Mouse (Mus musculus) hindbrain, embryonic 15.5 days (tissue): ENCODE measurements around the gene Synpo2. TPM values are rescaled to one million over a fixed set of nuclear protein-coding genes. Genes with fewer than 3 reads are reported as not detected.

Experiments
- ATAC-seq: fragments of 200-750 bp; cut with Nextera tagmentation; 2 replicates; pipeline ENCODE4 v1.8.0; 2017; ENCODE audit warnings: low read depth, moderate number of reproducible peaks, moderate TSS enrichment; ENCODE audit not compliant: low FRiP score
- H3K27ac ChIP-seq: fragments of 300-500 bp; sonication (generic); replicated peaks from 2 replicates; pipeline ENCODE4 v1.5.1; 2015; ENCODE audit warnings: mild to moderate bottlenecking, inconsistent platforms
- H3K27me3 ChIP-seq: fragments of 300-500 bp; sonication (generic); 2 replicates; pipeline ENCODE4 v1.6.1; 2015; ENCODE audit warnings: control low read depth, inconsistent platforms
- H3K36me3 ChIP-seq: fragments of 300-500 bp; sonication (generic); 2 replicates; pipeline ENCODE4 v1.6.1; 2015; ENCODE audit warnings: control low read depth, inconsistent platforms
- H3K4me1 ChIP-seq: fragments of 300-500 bp; sonication (generic); replicated peaks from 2 replicates; pipeline ENCODE4 v1.6.1; 2015; ENCODE audit warnings: control low read depth, inconsistent platforms
- H3K4me2 ChIP-seq: fragments of 300-500 bp; sonication (generic); 2 replicates; pipeline ENCODE4 v1.6.1; 2015; ENCODE audit warnings: moderate library complexity, mild to moderate bottlenecking, inconsistent platforms
- H3K4me3 ChIP-seq: fragments of 300-500 bp; sonication (generic); 2 replicates; pipeline ENCODE4 v1.5.1; 2015; ENCODE audit warnings: mild to moderate bottlenecking, inconsistent platforms
- H3K9ac ChIP-seq: fragments of 300-500 bp; sonication (generic); 2 replicates; pipeline ENCODE4 v1.6.1; 2015; ENCODE audit warnings: inconsistent platforms
- H3K9me3 ChIP-seq: fragments of 300-500 bp; sonication (generic); 2 replicates; pipeline ENCODE4 v1.6.1; 2016; ENCODE audit warnings: control low read depth, inconsistent platforms
- WGBS: fragments of 180-500 bp; shearing (Covaris S2); methylation state at CpG from one replicate; pipeline ENCODE4 v1.1.7; 2015; 5-methylcytosine and 5-hydroxymethylcytosine counted together
- polyA plus RNA-seq: library from polyadenylated mRNA; unstranded; fragments of >200 nt; fragmentation: Nextera tagmentation; extraction: Ambion mirVana; gene quantifications from 2 replicates; pipeline ENCODE4 v1.2.1, GENCODE M21; 2015

Gene Synpo2
- polyA plus RNA-seq, 1 experiment from 2014 or later = 0.97 TPM

- 77% methylated on average over 19 of the region's 19 CpGs for WGBS
- no peak overlapping the region for H3K9ac ChIP-seq
- ATAC-seq = no peak
- H3K4me2 ChIP-seq = no peak overlapping the region
- no peaks in the 10 kb centered on the region for H3K9me3 ChIP-seq
- no peaks in the 10 kb centered on the region for H3K4me1 ChIP-seq
- no peaks in the 10 kb centered on the region for H3K27me3 ChIP-seq
- H3K27ac ChIP-seq = no peak overlapping the region
- H3K4me3 ChIP-seq = no peak overlapping the region
- H3K36me3 ChIP-seq = no peaks in the 10 kb centered on the region
These were observed 59.3 kb downstream of the Synpo2 start for GRCm38 (mm10) chr3:123176366-123177334.

- H3K4me2 ChIP-seq = no peak overlapping the region
- no peak overlapping the region for H3K9ac ChIP-seq
- no peak overlapping the region for H3K4me3 ChIP-seq
- no peak for ATAC-seq
- H3K4me1 ChIP-seq = no peaks in the 10 kb centered on the region
- H3K9me3 ChIP-seq = no peaks in the 10 kb centered on the region
- no peak overlapping the region for H3K27ac ChIP-seq
- 94% methylated on average over 7 of the region's 7 CpGs for WGBS
- H3K36me3 ChIP-seq = no peaks in the 10 kb centered on the region
- no peaks in the 10 kb centered on the region for H3K27me3 ChIP-seq
These were observed 60.8 kb downstream of the Synpo2 start for GRCm38 (mm10) chr3:123175142-123175541.

GRCm38 (mm10) chr3:123174379-123174697 is 61.6 kb downstream of the Synpo2 start:
- no peak for ATAC-seq
- no peaks in the 10 kb centered on the region for H3K27me3 ChIP-seq
- H3K9ac ChIP-seq = no peak overlapping the region
- H3K4me2 ChIP-seq = no peak overlapping the region
- no peak overlapping the region for H3K27ac ChIP-seq
- H3K9me3 ChIP-seq = no peaks in the 10 kb centered on the region
- 95% methylated on average over 8 of the region's 8 CpGs for WGBS
- H3K36me3 ChIP-seq = no peaks in the 10 kb centered on the region
- no peak overlapping the region for H3K4me3 ChIP-seq
- H3K4me1 ChIP-seq = no peaks in the 10 kb centered on the region

GRCm38 (mm10) chr3:123173553-123174378 is 62.2 kb downstream of the Synpo2 start:
- Histone ChIP-seq H3K4me2 (no peak overlapping the region), H3K9ac (no peak overlapping the region), H3K36me3 (no peaks in the 10 kb centered on the region), H3K4me1 (no peaks in the 10 kb centered on the region), H3K4me3 (no peak overlapping the region), H3K27ac (no peak overlapping the region), H3K9me3 (no peaks in the 10 kb centered on the region), H3K27me3 (no peaks in the 10 kb centered on the region)
- no peak for ATAC-seq
- WGBS = 84% methylated on average over 21 of the region's 21 CpGs

- Histone ChIP-seq H3K27ac (no peak overlapping the region), H3K4me2 (no peak overlapping the region), H3K9me3 (no peaks in the 10 kb centered on the region), H3K4me1 (no peaks in the 10 kb centered on the region), H3K36me3 (no peaks in the 10 kb centered on the region), H3K27me3 (no peaks in the 10 kb centered on the region), H3K9ac (no peak overlapping the region), H3K4me3 (no peak overlapping the region)
- ATAC-seq = no peak
- WGBS = 85% methylated on average over 5 of the region's 5 CpGs
These were observed 63.8 kb downstream of the Synpo2 start for GRCm38 (mm10) chr3:123172151-123172550.

- Histone ChIP-seq H3K4me3 (no peak overlapping the region), H3K9me3 (no peaks in the 10 kb centered on the region), H3K4me1 (no peaks in the 10 kb centered on the region), H3K27me3 (no peaks in the 10 kb centered on the region), H3K4me2 (no peak overlapping the region), H3K36me3 (no peaks in the 10 kb centered on the region), H3K27ac (no peak overlapping the region), H3K9ac (no peak overlapping the region)
- no peak for ATAC-seq
- WGBS = 78% methylated on average over 4 of the region's 4 CpGs
These were observed 66.6 kb downstream of the Synpo2 start for GRCm38 (mm10) chr3:123169398-123169797.

- no peak overlapping the region for H3K9ac ChIP-seq
- no peak overlapping the region for H3K27ac ChIP-seq
- H3K27me3 ChIP-seq = no peaks in the 10 kb centered on the region
- H3K4me2 ChIP-seq = no peak overlapping the region
- ATAC-seq = no peak
- H3K9me3 ChIP-seq = no peaks in the 10 kb centered on the region
- WGBS = 7% methylated on average over 5 of the region's 5 CpGs
- H3K4me3 ChIP-seq = no peak overlapping the region
- H3K4me1 ChIP-seq = no peaks in the 10 kb centered on the region
- H3K36me3 ChIP-seq = no peaks in the 10 kb centered on the region
These were observed 67.1 kb downstream of the Synpo2 start for GRCm38 (mm10) chr3:123168815-123169214.

GRCm38 (mm10) chr3:123166450-123166849 is 69.5 kb downstream of the Synpo2 start:
- H3K36me3 ChIP-seq = no peaks in the 10 kb centered on the region
- no peaks in the 10 kb centered on the region for H3K4me1 ChIP-seq
- 78% methylated on average over 5 of the region's 5 CpGs for WGBS
- H3K27ac ChIP-seq = no peak overlapping the region
- no peak for ATAC-seq
- no peak overlapping the region for H3K4me3 ChIP-seq
- H3K9ac ChIP-seq = no peak overlapping the region
- H3K27me3 ChIP-seq = no peaks in the 10 kb centered on the region
- no peaks in the 10 kb centered on the region for H3K9me3 ChIP-seq
- H3K4me2 ChIP-seq = no peak overlapping the region

- Histone ChIP-seq H3K9me3 (no peaks in the 10 kb centered on the region), H3K27ac (no peak overlapping the region), H3K4me2 (no peak overlapping the region), H3K36me3 (no peaks in the 10 kb centered on the region), H3K4me3 (no peak overlapping the region), H3K4me1 (no peaks in the 10 kb centered on the region), H3K27me3 (no peaks in the 10 kb centered on the region), H3K9ac (no peak overlapping the region)
- ATAC-seq = no peak
- 67% methylated on average over 1 of the region's 1 CpGs for WGBS
These were observed 71.8 kb downstream of the Synpo2 start for GRCm38 (mm10) chr3:123164183-123164582.

- Histone ChIP-seq H3K4me3 (no peak overlapping the region), H3K9me3 (no peaks in the 10 kb centered on the region), H3K36me3 (no peaks in the 10 kb centered on the region), H3K4me2 (no peak overlapping the region), H3K27me3 (no peaks in the 10 kb centered on the region), H3K27ac (no peak overlapping the region), H3K9ac (no peak overlapping the region), H3K4me1 (no peaks in the 10 kb centered on the region)
- 44% methylated on average over 4 of the region's 4 CpGs for WGBS
- no peak for ATAC-seq
These were observed 72.8 kb downstream of the Synpo2 start for GRCm38 (mm10) chr3:123163192-123163523.

- no peaks in the 10 kb centered on the region for H3K4me1 ChIP-seq
- H3K4me2 ChIP-seq = no peak overlapping the region
- H3K9me3 ChIP-seq = no peaks in the 10 kb centered on the region
- no peak overlapping the region for H3K4me3 ChIP-seq
- no peak for ATAC-seq
- H3K36me3 ChIP-seq = no peaks in the 10 kb centered on the region
- no peak overlapping the region for H3K27ac ChIP-seq
- H3K27me3 ChIP-seq = no peaks in the 10 kb centered on the region
- 42% methylated on average over 6 of the region's 6 CpGs for WGBS
- H3K9ac ChIP-seq = no peak overlapping the region
These were observed 73.4 kb downstream of the Synpo2 start for GRCm38 (mm10) chr3:123162289-123163191.
